Mouse (Mus musculus): ENCODE measurements at regions not wholly inside any gene's neighbourhood (a gene's known extent, or its start where the extent isn't known, plus 50 kb on each side); places are given as distances from the start of the nearest gene placed in this dataset.

DNA sequence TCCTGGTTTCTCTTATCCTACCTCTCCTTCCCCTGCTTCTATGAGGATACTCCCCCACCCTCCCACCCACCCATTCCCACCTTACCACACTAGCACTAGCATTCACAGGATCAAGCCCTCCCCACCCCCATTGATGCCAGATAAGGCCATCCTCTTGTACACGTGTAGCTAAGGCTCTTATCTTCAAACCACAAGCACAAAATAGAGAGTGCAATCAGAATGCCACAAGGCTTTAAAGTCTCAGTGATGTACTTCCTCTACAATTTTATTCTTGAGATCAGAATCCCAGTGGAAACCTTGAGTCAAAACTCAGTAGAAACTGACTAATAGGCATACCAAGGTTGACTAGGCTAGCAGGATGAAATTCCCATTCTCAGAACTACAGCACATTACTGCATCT, 348.4 kb downstream of the Speer2 start:
- no peak for DNase-seq

DNA sequence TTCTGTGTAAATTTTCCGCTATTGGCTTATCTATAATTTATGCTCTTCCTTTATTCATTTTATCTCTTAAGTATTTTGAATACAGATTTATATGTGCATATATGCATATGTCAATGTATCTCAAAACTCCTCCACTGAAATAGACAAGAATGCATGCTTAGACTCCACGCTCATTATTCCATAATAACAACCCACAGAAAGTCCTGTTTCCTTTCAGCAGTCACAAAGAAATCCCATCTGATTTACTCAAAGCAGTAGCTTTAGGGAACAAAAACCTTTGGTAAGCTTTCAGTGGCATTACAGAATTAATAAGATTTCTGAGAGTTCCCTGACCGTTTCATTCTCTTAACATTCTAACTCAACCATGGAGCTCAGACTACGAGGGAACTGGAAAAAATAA, 386.2 kb downstream of the Speer2 start:
- DNase-seq = no peak

DNA sequence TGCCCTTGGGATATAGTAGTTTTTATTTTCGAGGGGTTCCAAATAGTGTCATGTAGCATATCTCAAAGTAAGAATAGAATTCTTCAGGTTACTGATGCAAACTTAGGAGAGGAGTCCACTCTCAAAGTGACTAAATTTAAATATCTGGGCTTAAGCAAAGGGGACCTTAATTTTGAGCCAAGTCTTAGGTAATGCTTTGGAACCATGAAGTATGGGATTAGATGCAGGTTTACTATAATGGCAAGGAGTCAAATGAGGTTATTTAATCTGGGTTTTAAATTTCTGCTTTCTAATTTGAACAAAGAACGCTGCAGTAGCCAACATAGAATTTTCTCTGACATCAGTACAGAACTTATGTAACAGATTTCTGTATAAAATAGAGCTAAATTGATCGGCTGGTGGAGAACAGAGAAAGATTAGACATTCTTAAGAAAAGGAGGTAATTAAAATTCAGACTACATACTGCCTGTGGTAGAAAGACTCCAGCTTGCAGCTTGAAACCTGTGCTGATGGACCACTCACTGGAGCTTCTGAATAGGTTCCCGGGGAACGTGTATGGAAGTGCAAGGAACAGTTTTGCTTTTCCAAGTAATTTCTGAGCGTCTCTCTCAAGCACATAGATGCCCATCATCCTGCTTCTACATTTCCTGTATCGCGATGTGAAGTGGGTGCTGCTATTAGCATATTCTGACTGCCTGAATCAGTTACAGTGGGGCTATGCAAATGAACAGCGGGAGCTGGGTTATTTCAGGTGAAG, 394.3 kb downstream of the Speer2 start:
- peak; percentile 14 for DNase-seq

DNA sequence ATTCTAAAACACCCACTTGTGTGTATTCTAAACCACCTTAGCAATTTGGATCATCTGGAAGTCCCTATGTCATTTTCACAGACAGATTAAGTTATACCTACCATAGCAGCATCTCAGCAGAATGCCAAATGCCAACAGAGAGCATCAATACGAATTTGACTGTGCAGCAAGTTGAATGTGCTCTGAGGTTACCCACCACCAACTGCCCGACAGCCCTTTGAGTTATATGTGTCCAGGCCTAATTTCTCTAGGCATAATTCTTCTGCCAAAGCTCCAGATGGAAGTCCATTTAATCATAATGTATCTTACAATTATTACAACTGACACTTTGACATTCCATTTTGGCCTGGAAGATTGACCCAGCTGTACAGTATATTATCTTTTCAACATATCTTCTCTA, 404.4 kb downstream of the Speer2 start:
- no peak for DNase-seq

DNA sequence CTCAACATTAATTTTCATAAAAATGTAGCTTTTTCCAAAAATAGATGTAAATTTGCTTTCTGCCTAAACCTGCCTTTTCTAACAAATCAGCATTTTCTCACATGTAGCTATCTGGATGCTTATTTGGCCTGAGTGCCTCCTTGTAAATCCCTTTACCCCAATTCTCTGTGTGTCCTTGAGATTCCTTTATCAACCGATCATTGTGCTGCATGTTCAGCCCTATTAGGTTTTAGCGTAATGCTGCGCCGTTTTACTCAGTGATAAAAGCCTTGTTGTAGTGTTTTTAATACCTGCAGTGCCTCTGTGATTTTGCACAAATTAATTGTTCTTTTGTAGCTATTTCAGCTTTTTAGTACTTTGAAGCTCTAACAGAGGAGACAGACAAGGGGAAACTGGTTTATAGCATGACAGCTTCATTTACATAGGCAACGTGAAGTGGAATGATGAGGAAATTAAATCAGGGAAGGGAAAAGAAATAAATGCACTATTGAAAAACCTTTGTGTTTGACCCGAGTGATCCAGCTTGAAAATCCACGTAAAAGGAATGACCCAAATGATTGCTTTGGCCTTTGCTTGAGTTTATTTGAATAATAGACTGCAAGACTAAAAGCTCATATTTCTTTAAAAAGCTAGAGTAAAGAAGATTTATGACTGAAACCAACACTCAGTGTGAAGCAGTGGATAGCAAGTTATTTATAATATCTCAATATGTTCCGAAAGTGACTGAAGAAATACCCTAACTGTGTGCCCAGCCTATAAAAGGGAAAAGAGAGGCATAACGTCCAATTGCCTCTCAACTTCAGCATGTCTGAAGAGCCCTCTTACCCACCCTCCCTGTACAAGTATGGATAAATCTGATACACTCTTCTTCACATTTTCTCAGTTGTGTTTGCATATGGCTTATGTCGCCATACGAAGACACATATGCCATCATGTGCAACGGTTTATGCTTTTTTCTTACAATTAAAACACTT, 438.6 kb downstream of the Speer2 start:
- DNase-seq = no peak
